Mouse (Mus musculus) bone marrow, adult 2 months (tissue): Measurements from ENCODE around the gene Rcc2.

ENCODE experiments used
- CTCF ChIP-seq: fragments of 200-500 bp; IDR thresholded peaks from 2 replicates; pipeline ENCODE4 v1.5.1; 2011; ENCODE audit warnings: low read length, control low read depth; ENCODE audit not compliant: control insufficient read depth, insufficient read depth
- POLR2A ChIP-seq: fragments of 200-500 bp; IDR thresholded peaks from 2 replicates; pipeline ENCODE4 v1.6.1; 2011; ENCODE audit warnings: low read depth, mild to moderate bottlenecking, control low read depth, low read length, borderline replicate concordance; ENCODE audit not compliant: control insufficient read depth

DNA sequence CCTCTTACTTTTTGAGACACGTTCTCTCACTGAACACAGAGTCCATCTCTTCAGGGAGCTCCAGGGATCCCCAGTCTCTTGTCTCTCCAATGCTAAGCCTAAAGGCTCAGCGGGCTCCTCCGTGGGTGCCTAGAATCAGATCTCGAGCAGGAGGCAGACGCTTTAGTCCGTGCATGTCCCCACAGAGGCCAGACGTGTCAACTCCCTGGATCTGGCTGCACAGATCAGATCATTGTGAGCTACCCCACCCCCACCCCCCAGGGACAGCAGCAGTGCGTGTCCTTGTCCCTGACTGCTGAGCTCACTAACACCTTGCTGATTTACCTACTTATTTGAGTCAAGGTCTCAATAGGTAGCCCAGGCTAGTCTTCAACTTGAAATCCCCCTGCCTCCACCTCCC is 16.7 kb upstream of the Rcc2 start:
- TF ChIP-seq POLR2A (no peak), CTCF (no peak)
